Mouse (Mus musculus): Measurements from ENCODE around the gene Uba6. TPM values are rescaled to one million over a fixed set of nuclear protein-coding genes. Genes with fewer than 3 reads are reported as not detected.

The Uba6 gene
- polyA plus RNA-seq, 1 experiment: 11.6 TPM

DNA sequence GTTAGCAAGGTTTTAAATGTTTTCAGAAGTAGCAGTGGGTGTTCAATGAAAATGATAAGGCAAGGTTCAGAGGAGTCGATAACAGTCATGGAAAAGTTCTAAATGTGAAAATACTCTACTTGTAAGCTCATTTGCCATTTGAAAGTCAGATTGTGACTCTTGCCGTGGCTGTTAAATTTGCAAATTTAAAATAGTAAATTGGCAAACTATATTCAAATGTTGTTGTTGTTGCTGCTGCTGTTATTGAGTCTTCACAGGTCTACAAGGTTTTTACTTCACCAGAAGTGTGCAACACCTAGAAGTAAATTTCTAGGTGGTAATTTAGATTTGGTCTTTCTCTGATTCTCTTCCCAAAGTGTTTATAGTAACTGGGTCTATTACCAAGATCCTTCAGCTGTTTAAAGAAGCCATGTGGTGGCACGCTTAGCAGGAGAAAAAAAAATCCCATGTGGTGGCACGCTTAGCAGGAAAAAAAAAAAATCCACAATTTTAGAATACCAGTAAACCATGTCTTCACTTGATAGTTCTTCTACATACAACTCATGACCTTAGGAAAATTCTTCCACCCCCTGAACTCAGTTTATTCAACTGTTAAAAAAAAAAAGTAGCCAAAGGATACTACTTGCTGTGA, 99.7 kb downstream of the Uba6 start:
- no peak for TF ChIP-seq POLR2A (IDR thresholded peaks at IDR 0.05; ENCODE audit: borderline replicate concordance, extremely low read depth, insufficient read depth, insufficient read length, poor library complexity, severe bottlenecking)
- TF ChIP-seq CTCF (IDR thresholded peaks at IDR 0.05; ENCODE audit: borderline replicate concordance, extremely low read depth, insufficient read depth, insufficient read length): no peak
- no peak for DNase-seq (ENCODE audit: low read depth)

- TF ChIP-seq CTCF (IDR thresholded peaks at IDR 0.05; ENCODE audit: borderline replicate concordance, extremely low read depth, insufficient read depth, insufficient read length) (no peak), POLR2A (IDR thresholded peaks at IDR 0.05; ENCODE audit: borderline replicate concordance, extremely low read depth, insufficient read depth, insufficient read length, poor library complexity, severe bottlenecking) (no peak)
- no peak for DNase-seq (ENCODE audit: low read depth)
Measured at GRCm38 (mm10) chr5:86071538-86071937, 101.1 kb downstream of the Uba6 start, which contains the start of gene Stap1. Gene Stap1, plus strand, starts transcription at chr5:86071746.

GRCm38 (mm10) chr5:86069121-86069520, 103.5 kb downstream of the Uba6 start:
- DNase-seq (ENCODE audit: low read depth): no peak
- no peak for TF ChIP-seq CTCF (IDR thresholded peaks at IDR 0.05; ENCODE audit: borderline replicate concordance, extremely low read depth, insufficient read depth, insufficient read length)
- no peak for TF ChIP-seq POLR2A (IDR thresholded peaks at IDR 0.05; ENCODE audit: borderline replicate concordance, extremely low read depth, insufficient read depth, insufficient read length, poor library complexity, severe bottlenecking)

DNA sequence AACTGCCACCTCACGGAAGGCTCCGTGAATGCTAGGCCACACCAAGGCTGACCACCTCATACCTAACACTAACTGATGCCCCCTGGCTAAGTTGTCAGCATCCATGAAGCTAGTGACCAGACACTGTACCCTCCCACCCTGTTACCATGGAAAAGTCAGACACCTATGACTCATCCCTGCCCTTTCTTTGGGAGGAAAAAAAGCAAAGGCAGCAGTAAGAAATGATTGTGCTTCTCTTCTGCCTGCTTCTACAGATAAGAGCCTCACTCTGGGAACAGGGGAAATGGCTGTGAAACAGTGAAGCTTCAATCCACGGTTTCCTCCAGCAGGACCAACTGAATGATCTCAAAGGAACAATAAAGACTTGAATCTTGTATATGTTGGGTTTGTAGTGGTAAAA, 104.2 kb downstream of the Uba6 start:
- no peak for TF ChIP-seq POLR2A (IDR thresholded peaks at IDR 0.05; ENCODE audit: borderline replicate concordance, extremely low read depth, insufficient read depth, insufficient read length, poor library complexity, severe bottlenecking)
- no peak for TF ChIP-seq CTCF (IDR thresholded peaks at IDR 0.05; ENCODE audit: borderline replicate concordance, extremely low read depth, insufficient read depth, insufficient read length)
- DNase-seq (ENCODE audit: low read depth): no peak

DNA sequence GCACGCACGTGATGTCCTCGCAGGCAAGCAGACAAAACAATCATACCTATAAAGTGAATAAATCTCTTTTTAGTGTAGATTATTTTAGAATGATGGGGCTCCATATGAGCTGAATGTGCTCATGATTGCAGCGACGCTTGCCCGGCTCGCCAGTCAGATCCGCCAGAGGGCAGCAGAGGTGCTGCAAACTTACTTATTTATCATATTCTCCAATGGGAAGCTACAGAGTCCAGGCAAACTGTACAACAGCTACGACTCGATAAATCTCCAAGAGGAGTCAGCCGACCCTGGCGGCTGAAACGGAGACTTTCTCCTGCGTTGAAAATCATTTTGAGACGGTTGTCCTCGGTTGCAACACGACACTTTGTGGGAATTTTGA, 106.1 kb downstream of the Uba6 start:
- peak; percentile 94 for DNase-seq (ENCODE audit: low read depth)
- no peak for TF ChIP-seq POLR2A (IDR thresholded peaks at IDR 0.05; ENCODE audit: borderline replicate concordance, extremely low read depth, insufficient read depth, insufficient read length, poor library complexity, severe bottlenecking)
- peak; percentile 91 for TF ChIP-seq CTCF (IDR thresholded peaks at IDR 0.05; ENCODE audit: borderline replicate concordance, extremely low read depth, insufficient read depth, insufficient read length)

DNA sequence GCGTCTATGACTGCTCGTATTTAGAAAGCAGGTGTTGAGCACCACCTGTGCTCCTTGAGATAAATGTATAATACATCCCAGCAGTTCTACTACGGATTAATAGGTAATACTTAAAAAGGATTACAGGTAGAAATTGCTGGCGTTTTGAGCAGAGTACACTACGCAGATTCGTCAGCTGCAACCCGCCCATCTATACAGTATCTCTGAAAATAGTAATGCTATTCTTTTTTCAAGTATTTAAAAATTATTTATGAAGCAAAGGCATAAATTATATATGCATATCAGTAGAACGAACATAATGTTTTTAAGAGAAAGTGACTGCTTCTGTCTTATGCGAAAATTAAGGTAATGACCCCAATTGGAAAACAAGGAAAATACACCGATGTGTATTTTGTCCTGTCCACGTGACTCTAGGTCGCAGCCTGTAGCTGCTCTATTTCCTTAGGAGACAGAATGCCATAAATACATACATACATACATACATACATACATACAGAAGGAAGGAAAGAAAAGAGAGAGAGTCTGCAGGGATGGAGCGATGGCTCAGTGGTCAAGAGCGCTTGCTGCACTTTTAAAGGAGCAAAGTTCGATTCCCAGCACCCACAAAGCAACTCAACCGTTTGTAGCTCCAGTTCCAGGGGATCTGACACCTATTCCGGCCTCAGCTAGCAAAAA, 106.6 kb downstream of the Uba6 start:
- TF ChIP-seq POLR2A (IDR thresholded peaks at IDR 0.05; ENCODE audit: borderline replicate concordance, extremely low read depth, insufficient read depth, insufficient read length, poor library complexity, severe bottlenecking) (no peak), CTCF (IDR thresholded peaks at IDR 0.05; ENCODE audit: borderline replicate concordance, extremely low read depth, insufficient read depth, insufficient read length) (no peak)
- peak; percentile 73 for DNase-seq (ENCODE audit: low read depth)

- TF ChIP-seq CTCF (IDR thresholded peaks at IDR 0.05; ENCODE audit: borderline replicate concordance, extremely low read depth, insufficient read depth, insufficient read length): no peak
- peak; percentile 17; the same call in 1 of the 2 replicates for TF ChIP-seq POLR2A (IDR thresholded peaks at IDR 0.05; ENCODE audit: borderline replicate concordance, extremely low read depth, insufficient read depth, insufficient read length, poor library complexity, severe bottlenecking)
Measured at GRCm38 (mm10) chr5:86065101-86065875, 107.3 kb downstream of the Uba6 start, which contains the start of gene Cenpc1. Gene Cenpc1, minus strand, starts transcription at chr5:86065583.

GRCm38 (mm10) chr5:86063501-86063900, 109.1 kb downstream of the Uba6 start:
- TF ChIP-seq POLR2A (IDR thresholded peaks at IDR 0.05; ENCODE audit: borderline replicate concordance, extremely low read depth, insufficient read depth, insufficient read length, poor library complexity, severe bottlenecking) (no peak), CTCF (IDR thresholded peaks at IDR 0.05; ENCODE audit: borderline replicate concordance, extremely low read depth, insufficient read depth, insufficient read length) (no peak)

More at GRCm38 (mm10) chr5:86065101-86065875, 107.3 kb downstream of the Uba6 start, which contains the start of gene Cenpc1:
- peak; percentile 99 for DNase-seq (ENCODE audit: low read depth)

More at GRCm38 (mm10) chr5:86063501-86063900, 109.1 kb downstream of the Uba6 start:
- no peak for DNase-seq (ENCODE audit: low read depth)

Other genes starting within 250 kb of the Uba6 start
- 16.5 and 21.3 TPM in 2 replicates for gene Cenpc1, start 107.2 kb downstream of the Uba6 start, polyA plus RNA-seq (2012; rRNA removed)
- gene Stap1, start 101.1 kb downstream of the Uba6 start, polyA plus RNA-seq (2012; rRNA removed): 0.01 TPM in 1 of 2 replicates, not detected in the other
- gene Gnrhr, start 25.1 kb upstream of the Uba6 start, polyA plus RNA-seq (2012; rRNA removed): not detected in 2 replicates
- gene Tmprss11c, start 116.5 kb upstream of the Uba6 start, polyA plus RNA-seq (2012; rRNA removed): not detected in 2 replicates
- not detected in 2 replicates for gene Tmprss11d, start 200.6 kb upstream of the Uba6 start, polyA plus RNA-seq (2012; rRNA removed)

Measured in brain, embryonic 14.5 days (tissue).